In the genomic region with DNA sequence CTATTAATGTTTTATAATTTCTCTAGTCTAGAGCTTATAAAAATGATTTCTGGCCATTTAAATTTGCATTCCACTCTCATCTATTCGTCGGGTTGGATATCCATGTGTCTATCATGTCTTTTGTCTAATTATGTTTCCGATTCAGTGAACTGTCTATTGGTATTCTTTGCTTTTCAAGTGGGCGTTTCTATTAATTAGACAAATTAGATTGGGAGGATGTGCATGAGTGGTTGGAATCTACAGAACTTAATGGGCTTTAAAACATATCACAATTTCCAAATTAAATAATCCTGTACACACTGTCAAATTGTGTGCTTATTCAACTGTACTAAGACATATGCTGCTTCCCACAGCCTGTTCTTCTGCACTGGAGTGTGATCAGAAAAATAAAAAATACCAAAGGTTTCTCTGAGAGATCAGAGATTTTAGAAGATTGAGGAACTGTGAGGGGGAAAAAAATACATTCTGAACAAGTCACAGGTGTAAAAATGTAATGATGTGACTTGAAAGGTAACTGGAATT, we compare ENCODE assay signal across 14 mouse cellular contexts.
"Had no signal": no experiment of that assay in that cellular context is flagged by ENCODE, and none has a peak within 500 bp of the region (broad histone marks: within the 10 kb centered on the region; RNA-seq: fewer than 3 reads in every experiment).

No protein-coding gene starts in this region.

- H3K4me2 ChIP-seq: limb, embryonic 12.5 days; liver, embryonic 13.5 days; midbrain, embryonic 12.5 days; neural tube, embryonic 13.5 days had no signal

- H3K9ac ChIP-seq: limb, embryonic 12.5 days; liver, embryonic 13.5 days; midbrain, embryonic 12.5 days; neural tube, embryonic 13.5 days had no signal

- DNase-seq: kidney, adult 18-20 months; kidney, postnatal 10 days; kidney, postnatal 4 days; liver; liver, embryonic 13.5 days; lung, adult 18-20 months; right cerebral cortex, adult 18-20 months; right cerebral cortex, postnatal 25 days; thymus, adult 18-20 months; thymus, postnatal 14 days had no signal

- H3K27ac ChIP-seq: limb, embryonic 12.5 days; liver, embryonic 13.5 days; midbrain, embryonic 12.5 days; neural tube, embryonic 13.5 days had no signal

- H3K4me3 ChIP-seq: limb, embryonic 12.5 days; liver, embryonic 13.5 days; midbrain, embryonic 12.5 days; myocyte; neural tube, embryonic 13.5 days had no signal

- H3K27me3 ChIP-seq: limb, embryonic 12.5 days; liver, embryonic 13.5 days; midbrain, embryonic 12.5 days; neural tube, embryonic 13.5 days had no signal

- H3K4me1 ChIP-seq: limb, embryonic 12.5 days; liver, embryonic 13.5 days; midbrain, embryonic 12.5 days; neural tube, embryonic 13.5 days had no signal

- H3K9me3 ChIP-seq: limb, embryonic 12.5 days; liver, embryonic 13.5 days; midbrain, embryonic 12.5 days; neural tube, embryonic 13.5 days had no signal

- H3K36me3 ChIP-seq: limb, embryonic 12.5 days; liver, embryonic 13.5 days; midbrain, embryonic 12.5 days; neural tube, embryonic 13.5 days had no signal
